Mouse (Mus musculus) small intestine, adult 2 months (tissue): ENCODE data around the gene Galnt16. TPM values are rescaled to one million over a fixed set of nuclear protein-coding genes. Genes with fewer than 3 reads are reported as not detected.

Experiments
- H3K27ac ChIP-seq: fragments of 200-500 bp; 2 replicates; pipeline ENCODE4 v1.5.1; 2012; ENCODE audit warnings: low read depth, low read length, control low read depth, inconsistent platforms; ENCODE audit not compliant: insufficient read depth
- H3K27me3 ChIP-seq: fragments of 200-500 bp; 2 replicates; pipeline ENCODE4 v1.6.1; 2012; ENCODE audit warnings: mild to moderate bottlenecking, moderate library complexity, low read length, inconsistent platforms; ENCODE audit not compliant: control insufficient read depth, insufficient read depth
- H3K36me3 ChIP-seq: fragments of 200-500 bp; 2 replicates; pipeline ENCODE4 v1.6.1; 2012; ENCODE audit warnings: mild to moderate bottlenecking, low read length, control low read depth, inconsistent platforms; ENCODE audit not compliant: control insufficient read depth, insufficient read depth
- H3K4me1 ChIP-seq: fragments of 200-500 bp; 2 replicates; pipeline ENCODE4 v1.6.1; 2012; ENCODE audit warnings: low read length, inconsistent platforms, mixed read lengths; ENCODE audit not compliant: control insufficient read depth, insufficient read depth, insufficient read length
- H3K4me3 ChIP-seq: fragments of 200-500 bp; 2 replicates; pipeline ENCODE4 v1.5.1; 2012; ENCODE audit warnings: low read depth, mild to moderate bottlenecking, control low read depth, inconsistent platforms, low read length, moderate library complexity
- CTCF ChIP-seq: fragments of 200-500 bp; IDR thresholded peaks from 2 replicates; pipeline ENCODE4 v1.5.1; 2012; ENCODE audit warnings: low read depth, mild to moderate bottlenecking, control low read depth, inconsistent platforms, low read length, moderate library complexity, mixed read lengths; ENCODE audit not compliant: insufficient replicate concordance, insufficient read length; ENCODE audit errors: extremely low read depth
- POLR2A ChIP-seq: fragments of 200-500 bp; IDR thresholded peaks from 2 replicates; pipeline ENCODE4 v1.6.1; 2012; ENCODE audit warnings: low read depth, mild to moderate bottlenecking, control low read depth, inconsistent platforms, low read length, moderate library complexity
- WGBS: fragments of 180-500 bp; shearing (Covaris S2); methylation state at CpG from one replicate; pipeline ENCODE4 v1.1.7; 2018; 5-methylcytosine and 5-hydroxymethylcytosine counted together
- polyA plus RNA-seq: library from polyadenylated mRNA; depleted of rRNA; stranded (reverse); fragments of >200 nt; gene quantifications from 2 replicates; pipeline ENCODE4 v1.2.3, GENCODE M21; 2012

Galnt16 gene
- polyA plus RNA-seq, 1 experiment: 0.53 TPM

GRCm38 (mm10) chr12:80609928-80610327 lies 91.9 kb downstream of the Galnt16 start:
- no peaks in the 10 kb centered on the region for H3K36me3 ChIP-seq
- no peaks in the 10 kb centered on the region for H3K27me3 ChIP-seq
- no peaks in the 10 kb centered on the region; the same call in 1 of the 2 replicates for H3K4me1 ChIP-seq
- H3K4me3 ChIP-seq: no peak overlapping the region
- no peak overlapping the region for H3K27ac ChIP-seq
- no peak for TF ChIP-seq POLR2A
- 76% methylated on average over 3 of the region's 3 CpGs for WGBS

GRCm38 (mm10) chr12:80612113-80612791 lies 94.2 kb downstream of the Galnt16 start:
- H3K4me1 ChIP-seq: peaks cover 2% of the 10 kb centered on the region; the same call in 1 of the 2 replicates
- 59% methylated on average over 9 of the region's 9 CpGs for WGBS
- no peaks in the 10 kb centered on the region for H3K36me3 ChIP-seq
- H3K4me3 ChIP-seq: no peak overlapping the region
- no peak overlapping the region for H3K27ac ChIP-seq
- TF ChIP-seq CTCF (no peak), POLR2A (no peak)
- H3K27me3 ChIP-seq: no peaks in the 10 kb centered on the region

GRCm38 (mm10) chr12:80615371-80616257 lies 97.5 kb downstream of the Galnt16 start:
- no peak overlapping the region for H3K27ac ChIP-seq
- TF ChIP-seq POLR2A: no peak
- no peak for TF ChIP-seq CTCF
- H3K36me3 ChIP-seq: no peaks in the 10 kb centered on the region
- no peak overlapping the region for H3K4me3 ChIP-seq
- peaks cover 2% of the 10 kb centered on the region; the same call in 1 of the 2 replicates for H3K4me1 ChIP-seq
- WGBS: 28% methylated on average over 7 of the region's 7 CpGs
- H3K27me3 ChIP-seq: no peaks in the 10 kb centered on the region

GRCm38 (mm10) chr12:80620501-80620900 lies 102.4 kb downstream of the Galnt16 start:
- Histone ChIP-seq H3K4me3 (no peak overlapping the region), H3K36me3 (no peaks in the 10 kb centered on the region), H3K27ac (no peak overlapping the region), H3K27me3 (no peaks in the 10 kb centered on the region), H3K4me1 (0 out of 2 replicates have a peak, but pooled peaks cover 2% of the 10 kb centered on the region)
- 64% methylated on average over 5 of the region's 5 CpGs for WGBS
- TF ChIP-seq POLR2A (no peak), CTCF (no peak)

- Histone ChIP-seq H3K4me1 (no peaks in the 10 kb centered on the region), H3K4me3 (no peak overlapping the region), H3K27me3 (no peaks in the 10 kb centered on the region), H3K27ac (no peak overlapping the region), H3K36me3 (peaks cover 38% of the 10 kb centered on the region)
- TF ChIP-seq CTCF (no peak), POLR2A (no peak)
- WGBS: 83% methylated on average over 5 of the region's 5 CpGs
Measured at GRCm38 (mm10) chr12:80631790-80632189, 113.7 kb downstream of the Galnt16 start.

- no peak overlapping the region for H3K27ac ChIP-seq
- peaks cover 6% of the 10 kb centered on the region; the same call in 1 of the 2 replicates for H3K4me1 ChIP-seq
- 2% methylated on average over 48 of the region's 48 CpGs for WGBS
- H3K4me3 ChIP-seq: peak overlapping the region; percentile 82
- H3K27me3 ChIP-seq: no peaks in the 10 kb centered on the region
- peaks cover 22% of the 10 kb centered on the region for H3K36me3 ChIP-seq
- TF ChIP-seq POLR2A (no peak), CTCF (peak; percentile 70; the same call in 1 of the 2 replicates)
Measured at GRCm38 (mm10) chr12:80642725-80643692, 124.9 kb downstream of the Galnt16 start.
